Mouse (Mus musculus) liver, embryonic 16.5 days (tissue): Measurements from ENCODE around the gene Nppb. TPM values are rescaled to one million over a fixed set of nuclear protein-coding genes. Genes with fewer than 3 reads are reported as not detected.

Experiments
- ATAC-seq: fragments of 200-750 bp; cut with Nextera tagmentation; 2 replicates; pipeline ENCODE4 v1.8.0; 2017; ENCODE audit warnings: low read depth, mild to moderate bottlenecking, moderate number of reproducible peaks, moderate library complexity
- H3K27ac ChIP-seq: fragments of 300-500 bp; sonication (generic); 2 replicates; pipeline ENCODE4 v1.5.1; 2014; ENCODE audit warnings: mild to moderate bottlenecking, low read length
- H3K27me3 ChIP-seq: fragments of 300-500 bp; sonication (generic); 2 replicates; pipeline ENCODE4 v1.6.1; 2014; ENCODE audit warnings: low read depth, low read length, mixed read lengths; ENCODE audit not compliant: control insufficient read depth, insufficient read depth
- H3K36me3 ChIP-seq: fragments of 300-500 bp; sonication (generic); 2 replicates; pipeline ENCODE4 v1.6.1; 2014; ENCODE audit warnings: mild to moderate bottlenecking; ENCODE audit not compliant: control insufficient read depth, insufficient read depth
- H3K4me1 ChIP-seq: fragments of 300-500 bp; sonication (generic); 2 replicates; pipeline ENCODE4 v1.6.1; 2014; ENCODE audit warnings: low read depth, low read length, mixed read lengths; ENCODE audit not compliant: control insufficient read depth
- H3K4me2 ChIP-seq: fragments of 300-500 bp; sonication (generic); 2 replicates; pipeline ENCODE4 v1.6.1; 2014; ENCODE audit warnings: low read depth, low read length, mixed read lengths
- H3K4me3 ChIP-seq: fragments of 300-500 bp; sonication (generic); 2 replicates; pipeline ENCODE4 v1.5.1; 2014; ENCODE audit warnings: low read depth, mild to moderate bottlenecking, low read length
- H3K9ac ChIP-seq: fragments of 300-500 bp; sonication (generic); 2 replicates; pipeline ENCODE4 v1.6.1; 2014; ENCODE audit warnings: low read depth, low read length
- H3K9me3 ChIP-seq: fragments of 300-500 bp; sonication (generic); replicated peaks from 2 replicates; pipeline ENCODE4 v1.6.1; 2016; ENCODE audit warnings: low read length; ENCODE audit not compliant: control insufficient read depth
- WGBS: fragments of 180-500 bp; shearing (Covaris S2); extraction: QIAGEN DNeasy Blood & Tissue Kit; methylation state at CpG from one replicate; pipeline ENCODE4 v1.1.7; 2014; ENCODE audit not compliant: insufficient replicate concordance; 5-methylcytosine and 5-hydroxymethylcytosine counted together
- polyA plus RNA-seq: library from polyadenylated mRNA; unstranded; fragments of >200 nt; fragmentation: Nextera tagmentation; extraction: Ambion mirVana; gene quantifications from 2 replicates; pipeline ENCODE4 v1.2.1, GENCODE M21; 2015

Gene Nppb
- polyA plus RNA-seq, 1 experiment from 2014 or later = not detected

- Histone ChIP-seq H3K27me3 (no peaks in the 10 kb centered on the region), H3K27ac (peak overlapping the region; percentile 79), H3K9me3 (no peaks in the 10 kb centered on the region), H3K4me2 (peak overlapping the region; percentile 98), H3K36me3 (peaks cover 22% of the 10 kb centered on the region), H3K4me3 (peak overlapping the region; percentile 90), H3K9ac (peak overlapping the region; percentile 89), H3K4me1 (peaks cover 26% of the 10 kb centered on the region)
- ATAC-seq = peak; percentile 64
- WGBS = 6% methylated on average over 78 of the region's 88 CpGs
Observed at GRCm38 (mm10) chr4:147941045-147942020, 44.3 kb upstream of the Nppb start.

GRCm38 (mm10) chr4:147943005-147943404, 42.6 kb upstream of the Nppb start:
- peaks cover 33% of the 10 kb centered on the region for H3K36me3 ChIP-seq
- H3K4me3 ChIP-seq = peak overlapping the region; percentile 3; the same call in 1 of the 2 replicates

GRCm38 (mm10) chr4:147947511-147947910, 38.1 kb upstream of the Nppb start:
- no peaks in the 10 kb centered on the region for H3K9me3 ChIP-seq
- no peak for ATAC-seq
- H3K9ac ChIP-seq = no peak overlapping the region
- no peak overlapping the region for H3K4me3 ChIP-seq
- no peak overlapping the region for H3K4me2 ChIP-seq
- H3K4me1 ChIP-seq = peaks cover 7% of the 10 kb centered on the region
- no peak overlapping the region for H3K27ac ChIP-seq
- H3K36me3 ChIP-seq = peaks cover 33% of the 10 kb centered on the region
- no peaks in the 10 kb centered on the region for H3K27me3 ChIP-seq
- 42% methylated on average over 2 of the region's 2 CpGs for WGBS

More at GRCm38 (mm10) chr4:147943005-147943404, 42.6 kb upstream of the Nppb start:
- peaks cover 26% of the 10 kb centered on the region for H3K4me1 ChIP-seq
- no peak for ATAC-seq
- H3K9ac ChIP-seq = no peak overlapping the region
- H3K27me3 ChIP-seq = no peaks in the 10 kb centered on the region
- 93% methylated on average over 1 of the region's 1 CpGs for WGBS
- H3K4me2 ChIP-seq = peak overlapping the region; percentile 98
- H3K9me3 ChIP-seq = no peaks in the 10 kb centered on the region
- no peak overlapping the region for H3K27ac ChIP-seq

GRCm38 (mm10) chr4:147953590-147953989, 32.0 kb upstream of the Nppb start:
- no peak overlapping the region for H3K9ac ChIP-seq
- H3K4me1 ChIP-seq = no peaks in the 10 kb centered on the region
- no peaks in the 10 kb centered on the region for H3K36me3 ChIP-seq
- no peaks in the 10 kb centered on the region for H3K27me3 ChIP-seq
- H3K27ac ChIP-seq = no peak overlapping the region
- ATAC-seq = no peak
- WGBS = 10% methylated on average over 4 of the region's 4 CpGs
- no peaks in the 10 kb centered on the region for H3K9me3 ChIP-seq
- no peak overlapping the region for H3K4me3 ChIP-seq
- no peak overlapping the region for H3K4me2 ChIP-seq

GRCm38 (mm10) chr4:147957141-147957540, 28.4 kb upstream of the Nppb start:
- Histone ChIP-seq H3K4me3 (no peak overlapping the region), H3K4me1 (no peaks in the 10 kb centered on the region), H3K36me3 (no peaks in the 10 kb centered on the region), H3K27me3 (no peaks in the 10 kb centered on the region), H3K27ac (no peak overlapping the region), H3K4me2 (no peak overlapping the region), H3K9ac (no peak overlapping the region), H3K9me3 (no peaks in the 10 kb centered on the region)
- 30% methylated on average over 11 of the region's 11 CpGs for WGBS
- no peak for ATAC-seq

- no peaks in the 10 kb centered on the region for H3K27me3 ChIP-seq
- H3K9me3 ChIP-seq = no peaks in the 10 kb centered on the region
- H3K36me3 ChIP-seq = no peaks in the 10 kb centered on the region
- H3K27ac ChIP-seq = no peak overlapping the region
- 25% methylated on average over 6 of the region's 6 CpGs for WGBS
- H3K4me2 ChIP-seq = no peak overlapping the region
- ATAC-seq = peak; percentile 55; the same call in 1 of the 2 replicates
- H3K4me1 ChIP-seq = no peaks in the 10 kb centered on the region
- H3K4me3 ChIP-seq = no peak overlapping the region
- no peak overlapping the region for H3K9ac ChIP-seq
Observed at GRCm38 (mm10) chr4:147959881-147960831, 25.4 kb upstream of the Nppb start.

GRCm38 (mm10) chr4:147962781-147963180, 22.8 kb upstream of the Nppb start:
- H3K9ac ChIP-seq = no peak overlapping the region
- no peaks in the 10 kb centered on the region for H3K9me3 ChIP-seq
- 41% methylated on average over 6 of the region's 6 CpGs for WGBS
- H3K4me1 ChIP-seq = no peaks in the 10 kb centered on the region
- no peaks in the 10 kb centered on the region for H3K36me3 ChIP-seq
- ATAC-seq = no peak
- no peak overlapping the region for H3K4me2 ChIP-seq
- H3K27ac ChIP-seq = no peak overlapping the region
- H3K27me3 ChIP-seq = no peaks in the 10 kb centered on the region
- no peak overlapping the region for H3K4me3 ChIP-seq

- no peaks in the 10 kb centered on the region for H3K36me3 ChIP-seq
- H3K9me3 ChIP-seq = no peaks in the 10 kb centered on the region
- H3K4me1 ChIP-seq = no peaks in the 10 kb centered on the region
- no peak overlapping the region for H3K27ac ChIP-seq
- H3K27me3 ChIP-seq = no peaks in the 10 kb centered on the region
- H3K9ac ChIP-seq = no peak overlapping the region
- no peak overlapping the region for H3K4me3 ChIP-seq
- ATAC-seq = no peak
- H3K4me2 ChIP-seq = no peak overlapping the region
- 73% methylated on average over 15 of the region's 15 CpGs for WGBS
Observed at GRCm38 (mm10) chr4:147963623-147964022, 22.0 kb upstream of the Nppb start.
